Mouse (Mus musculus) liver, postnatal 0 days (tissue): ENCODE measurements around the gene Usp29.

Experiments used
- CTCF ChIP-seq: sonication (generic); IDR thresholded peaks from 2 replicates; pipeline ENCODE4 v1.5.1; 2016; ENCODE audit warnings: antibody characterized with exemption, low read depth
- EP300 ChIP-seq: IDR thresholded peaks from 2 replicates; pipeline ENCODE4 v1.6.1; 2016; ENCODE audit warnings: antibody characterized with exemption, low read depth, mild to moderate bottlenecking

DNA sequence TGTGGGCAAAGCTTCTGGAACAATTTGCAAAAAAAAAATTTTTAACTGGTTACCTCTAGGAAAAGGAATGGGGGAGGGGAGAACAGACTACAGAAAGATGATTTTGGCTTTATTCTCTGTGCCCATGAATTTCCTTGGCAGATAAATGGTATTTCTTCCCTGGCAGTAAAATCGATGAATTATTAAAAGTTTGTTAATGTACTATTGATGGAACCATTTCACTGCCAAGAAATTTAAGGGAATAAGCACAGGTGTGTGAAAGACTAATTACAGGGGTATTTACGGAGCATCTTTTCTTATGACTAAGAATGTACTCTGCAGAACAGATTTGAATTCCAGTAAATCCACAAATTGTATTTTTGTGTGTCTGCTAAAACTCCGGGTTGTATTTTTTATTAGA, 995 bp downstream of the Usp29 start:
- TF ChIP-seq CTCF, result no peak
- no peak for TF ChIP-seq EP300
